Mouse (Mus musculus) cerebellum, postnatal 25 days (tissue): ENCODE data around the gene Defb7.

Experiments
- DNase-seq, 2 experiments: peaks; one replicate each; pipeline ENCODE4 v3.0.0; 2021; ENCODE audit warnings: mixed read lengths in 2 of 2

Gene Defb7

DNA sequence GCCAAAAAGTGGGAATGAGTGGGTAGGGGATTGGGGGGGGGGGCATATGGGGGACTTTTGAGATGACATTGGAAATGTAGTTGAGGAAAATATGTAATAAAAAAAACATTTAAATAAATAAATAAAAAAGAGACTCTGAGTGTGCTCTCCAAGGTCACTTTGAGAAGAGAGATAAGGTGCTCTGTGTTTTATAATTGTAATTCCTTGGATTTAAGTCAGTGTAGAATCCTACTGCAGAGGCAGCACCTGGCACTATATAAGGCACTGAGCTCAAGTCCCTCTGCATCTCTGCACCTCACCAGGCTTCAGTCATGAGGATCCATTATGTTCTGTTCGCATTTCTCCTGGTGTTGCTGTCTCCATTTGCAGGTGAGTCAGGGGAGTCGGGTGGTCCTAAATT lies at the start of gene Defb7:
Gene Defb7 (plus strand): TSS at position 301 of the 400 bp plus-strand sequence.
- DNase-seq = no peak

GRCm38 (mm10) chr8:19446378-19446777 lies 48.5 kb upstream of the Defb7 start:
- DNase-seq = no peak

GRCm38 (mm10) chr8:19461355-19461754 lies 33.5 kb upstream of the Defb7 start:
- no peak for DNase-seq

- no peak for DNase-seq
These were observed 25.9 kb upstream of the Defb7 start for GRCm38 (mm10) chr8:19469026-19469425.

DNA sequence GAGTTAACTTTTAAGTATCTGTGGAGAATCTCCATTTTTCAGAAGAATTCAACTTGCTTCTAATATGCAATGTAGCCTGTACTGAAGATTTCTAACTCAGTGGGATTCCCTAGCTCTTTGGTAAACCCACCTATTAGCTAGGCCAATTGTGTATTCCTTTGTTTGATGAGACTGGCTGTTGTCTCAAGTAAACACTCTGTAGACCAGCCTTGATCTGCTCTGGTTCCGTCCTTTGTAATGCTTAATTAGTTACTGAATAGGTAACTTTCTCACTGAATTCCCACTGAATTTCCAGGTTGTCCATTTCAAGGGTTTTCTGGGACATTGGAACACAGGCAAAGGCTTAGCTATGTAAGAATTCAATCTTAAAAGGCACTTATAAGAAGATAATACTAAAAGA lies 5.6 kb downstream of the Defb7 start:
- no peak for DNase-seq

DNA sequence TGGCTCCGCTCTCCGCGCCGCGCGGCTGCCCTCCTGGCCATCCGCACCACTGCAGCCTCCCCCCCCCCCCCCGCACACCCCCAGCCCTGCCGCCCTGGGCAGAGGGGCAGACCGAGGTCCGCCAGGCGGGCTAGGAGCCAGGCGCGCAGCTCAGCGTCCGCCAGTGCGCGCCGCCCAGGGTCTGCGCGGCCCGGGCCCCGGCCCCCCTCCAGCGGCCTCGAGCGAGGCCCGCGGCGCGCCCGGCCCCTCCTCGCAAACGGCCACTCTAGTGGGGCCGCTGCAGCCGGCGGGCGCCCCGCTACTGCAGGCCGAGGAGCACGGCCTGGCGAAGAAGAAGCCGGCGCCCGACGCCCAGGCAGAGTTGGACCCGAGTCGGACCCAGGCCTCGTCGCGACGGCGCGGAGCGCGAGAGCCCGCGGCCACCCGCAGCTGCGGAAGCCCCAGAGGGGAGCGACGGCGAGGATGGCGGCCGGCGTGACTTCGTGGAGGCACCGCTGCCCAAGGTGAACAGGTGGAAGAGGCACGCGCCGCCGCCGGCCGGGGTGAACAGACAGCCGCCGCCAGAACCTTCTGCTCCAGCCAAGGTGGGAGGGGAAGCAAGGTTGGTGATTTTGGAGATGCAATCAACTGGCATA lies 40.4 kb downstream of the Defb7 start:
- DNase-seq = peak; percentile 19 to 40

- peak; percentile 36 to 75 for DNase-seq
These were observed 45.5 kb downstream of the Defb7 start for GRCm38 (mm10) chr8:19540376-19540775.
